Mouse (Mus musculus): ENCODE measurements at regions not wholly inside any gene's neighbourhood (a gene's known extent, or its start where the extent isn't known, plus 50 kb on each side); places are given as distances from the start of the nearest gene placed in this dataset.

GRCm38 (mm10) chr3:128226503-128226902 lies 330.4 kb upstream of the Fam241a start:
- TF ChIP-seq POLR2A (IDR thresholded peaks at IDR 0.05; ENCODE audit: control insufficient read depth, extremely low read depth, insufficient read depth, low read length, poor library complexity), result no peak
- no peak for TF ChIP-seq CTCF (IDR thresholded peaks at IDR 0.05; ENCODE audit: borderline replicate concordance, control insufficient read depth, extremely low read depth, insufficient read depth, low read length, poor library complexity)
- Histone ChIP-seq H3K27me3 (ENCODE audit: control insufficient read depth, insufficient read depth, low read length) (no peaks in the 10 kb centered on the region), H3K4me3 (ENCODE audit: control insufficient read depth, insufficient read depth, low read length) (no peak overlapping the region), H3K4me1 (replicated peaks; ENCODE audit: control insufficient read depth, insufficient read depth, low read length) (no peaks in the 10 kb centered on the region), H3K36me3 (ENCODE audit: control insufficient read depth, insufficient read depth, low read length) (no peaks in the 10 kb centered on the region), H3K27ac (ENCODE audit: control insufficient read depth, insufficient read depth, low read length) (no peak overlapping the region)
- WGBS, result 54% methylated on average over 6 of the region's 6 CpGs
- no peak for DNase-seq

GRCm38 (mm10) chr3:128222344-128222743 lies 326.2 kb upstream of the Fam241a start:
- TF ChIP-seq CTCF (IDR thresholded peaks at IDR 0.05; ENCODE audit: borderline replicate concordance, control insufficient read depth, extremely low read depth, insufficient read depth, low read length, poor library complexity), result no peak
- TF ChIP-seq POLR2A (IDR thresholded peaks at IDR 0.05; ENCODE audit: control insufficient read depth, extremely low read depth, insufficient read depth, low read length, poor library complexity), result no peak
- Histone ChIP-seq H3K27me3 (ENCODE audit: control insufficient read depth, insufficient read depth, low read length) (no peaks in the 10 kb centered on the region), H3K27ac (ENCODE audit: control insufficient read depth, insufficient read depth, low read length) (no peak overlapping the region), H3K4me1 (replicated peaks; ENCODE audit: control insufficient read depth, insufficient read depth, low read length) (no peaks in the 10 kb centered on the region), H3K36me3 (ENCODE audit: control insufficient read depth, insufficient read depth, low read length) (no peaks in the 10 kb centered on the region), H3K4me3 (ENCODE audit: control insufficient read depth, insufficient read depth, low read length) (no peak overlapping the region)
- 94% methylated on average over 12 of the region's 12 CpGs for WGBS
- no peak for DNase-seq

- no peak for DNase-seq
- no peak overlapping the region for H3K27ac ChIP-seq (ENCODE audit: control insufficient read depth, insufficient read depth, low read length)
- H3K4me1 ChIP-seq (replicated peaks; ENCODE audit: control insufficient read depth, insufficient read depth, low read length), result no peaks in the 10 kb centered on the region
- no peaks in the 10 kb centered on the region for H3K36me3 ChIP-seq (ENCODE audit: control insufficient read depth, insufficient read depth, low read length)
- H3K27me3 ChIP-seq (ENCODE audit: control insufficient read depth, insufficient read depth, low read length), result no peaks in the 10 kb centered on the region
- no peak overlapping the region for H3K4me3 ChIP-seq (ENCODE audit: control insufficient read depth, insufficient read depth, low read length)
- TF ChIP-seq POLR2A (IDR thresholded peaks at IDR 0.05; ENCODE audit: control insufficient read depth, extremely low read depth, insufficient read depth, low read length, poor library complexity), result no peak
- 91% methylated on average over 2 of the region's 2 CpGs for WGBS
Observed at GRCm38 (mm10) chr3:128221625-128222024, 325.5 kb upstream of the Fam241a start.

- no peak overlapping the region for H3K4me3 ChIP-seq (ENCODE audit: control insufficient read depth, insufficient read depth, low read length)
- no peaks in the 10 kb centered on the region for H3K36me3 ChIP-seq (ENCODE audit: control insufficient read depth, insufficient read depth, low read length)
- WGBS, result 95% methylated on average over 8 of the region's 8 CpGs
- H3K27me3 ChIP-seq (ENCODE audit: control insufficient read depth, insufficient read depth, low read length), result no peaks in the 10 kb centered on the region
- H3K4me1 ChIP-seq (replicated peaks; ENCODE audit: control insufficient read depth, insufficient read depth, low read length), result no peaks in the 10 kb centered on the region
- DNase-seq, result no peak
- H3K27ac ChIP-seq (ENCODE audit: control insufficient read depth, insufficient read depth, low read length), result no peak overlapping the region
- no peak for TF ChIP-seq POLR2A (IDR thresholded peaks at IDR 0.05; ENCODE audit: control insufficient read depth, extremely low read depth, insufficient read depth, low read length, poor library complexity)
- TF ChIP-seq CTCF (IDR thresholded peaks at IDR 0.05; ENCODE audit: borderline replicate concordance, control insufficient read depth, extremely low read depth, insufficient read depth, low read length, poor library complexity), result no peak
Observed at GRCm38 (mm10) chr3:128220776-128221550, 324.8 kb upstream of the Fam241a start.

GRCm38 (mm10) chr3:128217765-128218415 lies 321.8 kb upstream of the Fam241a start:
- Histone ChIP-seq H3K27me3 (ENCODE audit: control insufficient read depth, insufficient read depth, low read length) (no peaks in the 10 kb centered on the region), H3K4me1 (replicated peaks; ENCODE audit: control insufficient read depth, insufficient read depth, low read length) (no peaks in the 10 kb centered on the region), H3K36me3 (ENCODE audit: control insufficient read depth, insufficient read depth, low read length) (no peaks in the 10 kb centered on the region), H3K4me3 (ENCODE audit: control insufficient read depth, insufficient read depth, low read length) (no peak overlapping the region), H3K27ac (ENCODE audit: control insufficient read depth, insufficient read depth, low read length) (no peak overlapping the region)
- DNase-seq, result no peak
- 91% methylated on average over 5 of the region's 5 CpGs for WGBS
- no peak for TF ChIP-seq CTCF (IDR thresholded peaks at IDR 0.05; ENCODE audit: borderline replicate concordance, control insufficient read depth, extremely low read depth, insufficient read depth, low read length, poor library complexity)
- no peak for TF ChIP-seq POLR2A (IDR thresholded peaks at IDR 0.05; ENCODE audit: control insufficient read depth, extremely low read depth, insufficient read depth, low read length, poor library complexity)

- no peaks in the 10 kb centered on the region for H3K36me3 ChIP-seq (ENCODE audit: control insufficient read depth, insufficient read depth, low read length)
- TF ChIP-seq CTCF (IDR thresholded peaks at IDR 0.05; ENCODE audit: borderline replicate concordance, control insufficient read depth, extremely low read depth, insufficient read depth, low read length, poor library complexity), result no peak
- no peak for TF ChIP-seq POLR2A (IDR thresholded peaks at IDR 0.05; ENCODE audit: control insufficient read depth, extremely low read depth, insufficient read depth, low read length, poor library complexity)
- no peaks in the 10 kb centered on the region for H3K27me3 ChIP-seq (ENCODE audit: control insufficient read depth, insufficient read depth, low read length)
- H3K27ac ChIP-seq (ENCODE audit: control insufficient read depth, insufficient read depth, low read length), result no peak overlapping the region
- H3K4me1 ChIP-seq (replicated peaks; ENCODE audit: control insufficient read depth, insufficient read depth, low read length), result no peaks in the 10 kb centered on the region
- DNase-seq, result no peak
- H3K4me3 ChIP-seq (ENCODE audit: control insufficient read depth, insufficient read depth, low read length), result no peak overlapping the region
- WGBS, result 85% methylated on average over 3 of the region's 3 CpGs
Observed at GRCm38 (mm10) chr3:128212256-128212655, 316.1 kb upstream of the Fam241a start.

Data from thymus, adult 2 months (tissue).